Mouse (Mus musculus) MEL (cell line): ENCODE measurements around the gene Slc29a3.

Experiments
- BHLHE40 ChIP-seq: IDR thresholded peaks from 2 replicates; pipeline ENCODE4 v1.6.1; 2012; ENCODE audit warnings: low read depth, mild to moderate bottlenecking, inconsistent platforms, low read length, improper control_type of control experiment, borderline replicate concordance
- CHD2 ChIP-seq: IDR thresholded peaks from 2 replicates; pipeline ENCODE4 v1.6.1; 2011; ENCODE audit warnings: low read length, improper control_type of control experiment
- CTCF ChIP-seq, 3 experiments: IDR thresholded peaks in 2 of 3; conservative IDR thresholded peaks in 1 of 3; 2 replicates each; pipeline ENCODE4 v1.5.1; 2011 to 2012; ENCODE audit warnings: low read length in 3 of 3, low read depth in 2 of 3, mild to moderate bottlenecking in 2 of 3, improper control_type of control experiment in 1 of 3, inconsistent platforms in 1 of 3, mixed read lengths in 1 of 3, moderate library complexity in 1 of 3; ENCODE audit not compliant: control insufficient read depth in 1 of 3, insufficient read depth in 1 of 3, poor library complexity in 1 of 3, severe bottlenecking in 1 of 3
- EP300 ChIP-seq, 2 experiments: IDR thresholded peaks; 2 replicates each; pipeline ENCODE4 v1.6.1; 2011; ENCODE audit warnings: improper control_type of control experiment in 2 of 2, low read length in 2 of 2, low read depth in 1 of 2, mild to moderate bottlenecking in 1 of 2
- GATA1 ChIP-seq: IDR thresholded peaks from 2 replicates; pipeline ENCODE4 v1.6.1; 2011; ENCODE audit warnings: low read depth, low read length, improper control_type of control experiment
- KAT2A ChIP-seq: conservative IDR thresholded peaks from 2 replicates; pipeline ENCODE4 v1.6.1; 2012; ENCODE audit warnings: low read depth, low read length, improper control_type of control experiment, inconsistent platforms
- MAX ChIP-seq: IDR thresholded peaks from 2 replicates; pipeline ENCODE4 v1.6.1; 2011; ENCODE audit warnings: low read length, improper control_type of control experiment
- MXI1 ChIP-seq: IDR thresholded peaks from 2 replicates; pipeline ENCODE4 v1.6.1; 2011; ENCODE audit warnings: mild to moderate bottlenecking, low read depth, low read length, improper control_type of control experiment
- POLR2A ChIP-seq, 2 experiments: IDR thresholded peaks; 2 replicates each; pipeline ENCODE4 v1.6.1; 2011 to 2012; ENCODE audit warnings: low read length in 2 of 2, mild to moderate bottlenecking in 2 of 2, control low read depth in 1 of 2, improper control_type of control experiment in 1 of 2, low read depth in 1 of 2, moderate library complexity in 1 of 2; ENCODE audit not compliant: control insufficient read depth in 1 of 2, insufficient read depth in 1 of 2, poor library complexity in 1 of 2

DNA sequence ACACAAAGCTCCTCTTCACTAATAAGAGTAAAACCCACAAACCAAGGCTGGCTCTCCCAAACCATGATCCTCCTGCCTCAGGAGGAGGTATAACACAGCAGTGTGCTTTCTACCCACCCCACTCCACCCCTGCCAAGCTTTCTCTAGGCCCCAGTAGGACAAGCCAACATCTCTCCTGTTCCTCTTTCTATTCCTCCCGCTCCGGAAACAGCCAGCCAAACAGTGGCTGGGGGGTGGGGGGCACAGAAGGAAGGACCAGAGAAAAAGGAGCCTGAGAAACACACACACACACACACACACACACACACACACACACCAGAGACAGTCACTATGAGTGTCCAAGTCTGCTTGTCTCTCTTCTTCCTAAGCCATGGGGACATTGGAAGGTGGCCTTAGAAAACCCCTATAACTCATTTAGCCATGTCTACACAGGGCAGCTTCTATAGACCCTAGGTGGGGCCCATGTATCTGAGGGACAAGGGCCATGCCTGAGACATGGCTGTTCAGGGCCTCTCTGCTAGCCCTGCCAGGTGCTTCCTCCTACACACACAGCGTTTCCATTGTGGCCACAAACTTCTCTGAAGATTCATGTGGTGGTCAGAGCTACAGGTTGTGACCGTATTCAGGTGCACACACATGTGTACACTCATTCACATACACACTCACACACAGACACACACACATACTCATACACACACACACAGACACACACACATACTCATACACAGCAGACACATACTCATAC is 12.8 kb downstream of the Slc29a3 start:
- TF ChIP-seq CTCF (IDR thresholded peaks at IDR 0.05 in 2 of 3, conservative IDR thresholded peaks at IDR 0.05 in 1 of 3; ENCODE audit: control insufficient read depth in 1 of 3, insufficient read depth in 1 of 3, low read depth in 2 of 3, low read length in 3 of 3, poor library complexity in 1 of 3, severe bottlenecking in 1 of 3) (no peak), EP300 (IDR thresholded peaks at IDR 0.05; ENCODE audit: low read depth in 1 of 2, low read length in 2 of 2) (no peak), KAT2A (no peak), MXI1 (no peak), BHLHE40 (no peak), MAX (no peak), POLR2A (IDR thresholded peaks at IDR 0.05; ENCODE audit: control insufficient read depth in 1 of 2, insufficient read depth in 1 of 2, low read depth in 1 of 2, low read length in 2 of 2, poor library complexity in 1 of 2) (no peak), CHD2 (no peak), GATA1 (no peak)
